Mouse (Mus musculus): Measurements from ENCODE around the gene Spsb2. TPM values are rescaled to one million over a fixed set of nuclear protein-coding genes. Genes with fewer than 3 reads are reported as not detected.

The Spsb2 gene
- total RNA-seq, 2 experiments from 2014 or later: 2.7 to 3.2 TPM

- no peak for DNase-seq
These were observed 49.5 kb downstream of the Spsb2 start for GRCm38 (mm10) chr6:124857840-124858530.

DNA sequence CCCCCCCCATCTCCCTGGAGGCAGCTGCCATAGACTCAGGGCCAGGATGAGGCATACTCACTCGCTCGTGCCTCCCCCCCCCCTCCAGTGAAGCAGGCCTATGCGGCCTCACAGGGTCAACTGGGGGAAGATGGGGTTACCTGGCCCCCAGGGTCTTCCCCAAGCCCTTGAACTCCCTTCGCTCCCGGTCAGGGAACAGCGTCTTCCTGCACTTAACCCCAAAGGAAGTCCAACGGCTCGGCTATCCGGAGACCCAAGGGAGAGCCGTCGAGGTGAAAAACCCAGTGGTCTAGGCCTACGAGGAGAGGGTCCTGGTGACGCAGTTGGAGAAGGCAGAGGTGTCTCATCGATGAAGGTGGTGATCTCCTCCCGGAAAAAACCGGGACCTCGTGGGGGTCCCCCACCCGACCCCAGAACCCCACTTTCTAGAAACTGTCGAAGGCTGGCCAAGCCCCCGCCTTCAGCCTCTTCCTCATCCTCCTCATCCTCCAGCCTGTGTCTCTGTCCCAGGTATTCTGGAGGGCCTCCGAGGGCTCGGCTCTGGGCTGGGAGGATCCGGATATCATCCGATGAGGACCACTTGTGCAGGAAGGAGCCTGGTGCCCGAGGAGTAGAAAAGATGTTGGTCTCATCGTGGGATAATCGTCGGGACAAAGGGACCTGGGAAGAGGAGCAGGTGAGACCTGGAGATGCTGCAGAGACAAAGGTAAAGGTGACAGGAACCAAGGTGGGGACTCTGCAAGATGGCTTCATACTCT, 50.3 kb downstream of the Spsb2 start:
- no peak for DNase-seq

GRCm38 (mm10) chr6:124859725-124860124, 51.3 kb downstream of the Spsb2 start:
- DNase-seq: peak; percentile 77

Other genes with a start within 250 kb of the Spsb2 start
- gene C1rb, start 238.4 kb upstream of the Spsb2 start, total RNA-seq (2021): 1 to 10 TPM in 1 of 2 experiments, under 1 TPM in 1; 0.72 to 1.3 TPM
- gene C1s2, start 172.6 kb upstream of the Spsb2 start, total RNA-seq (2021): under 1 TPM; 0.20 to 0.51 TPM
- gene Lpcat3, start 145.6 kb upstream of the Spsb2 start, total RNA-seq (2021): 10 to 100 TPM; 14.8 to 18.0 TPM
- gene Emg1, start 96.5 kb upstream of the Spsb2 start, total RNA-seq (2021): 10 to 100 TPM; 53.8 to 58.9 TPM
- gene Phb2, start 96.3 kb upstream of the Spsb2 start, total RNA-seq (2021): 100 to 1,000 TPM; 157 TPM
- gene Ptpn6, start 69.9 kb upstream of the Spsb2 start, total RNA-seq (2021): 1 to 10 TPM; 1.5 to 2.2 TPM
- gene Grcc10, start 67.3 kb upstream of the Spsb2 start, total RNA-seq (2021): 100 to 1,000 TPM; 163 to 167 TPM
- gene Gm45234, start 52.6 kb upstream of the Spsb2 start, total RNA-seq (2021): 1 to 10 TPM in 1 of 2 experiments, not detected in 1; 2.2 TPM
- gene Atn1, start 52.1 kb upstream of the Spsb2 start, total RNA-seq (2021): 10 to 100 TPM; 31.8 to 32.4 TPM
- 1 to 10 TPM; 2.1 to 3.0 TPM for gene Eno2, start 39.0 kb upstream of the Spsb2 start, total RNA-seq (2021)
- gene Lrrc23, start 28.9 kb upstream of the Spsb2 start, total RNA-seq (2021): under 1 TPM in 1 of 2 experiments, not detected in 1; 0.18 TPM
- 1,000 to 10,000 TPM; 2,445 to 2,599 TPM for gene Tpi1, start 5.6 kb downstream of the Spsb2 start, total RNA-seq (2021)
- gene Usp5, start 20.8 kb downstream of the Spsb2 start, total RNA-seq (2021): 10 to 100 TPM; 42.1 to 44.0 TPM
- gene Cdca3, start 20.9 kb downstream of the Spsb2 start, total RNA-seq (2021): 1 to 10 TPM; 1.2 TPM
- gene Gnb3, start 31.6 kb downstream of the Spsb2 start, total RNA-seq (2021): 1 to 10 TPM; 1.6 to 1.7 TPM
- 1 to 10 TPM; 8.2 to 9.3 TPM for gene P3h3, start 49.1 kb downstream of the Spsb2 start, total RNA-seq (2021)
- under 1 TPM; 0.23 to 0.32 TPM for gene Gpr162, start 55.3 kb downstream of the Spsb2 start, total RNA-seq (2021)
- 1 to 10 TPM in 1 of 2 experiments, not detected in 1; 1.2 TPM for gene Cd4, start 79.6 kb downstream of the Spsb2 start, total RNA-seq (2021)
- under 1 TPM in 1 of 2 experiments, not detected in 1; 0.51 TPM for gene Lag3, start 103.0 kb downstream of the Spsb2 start, total RNA-seq (2021)
- gene Ptms, start 111.4 kb downstream of the Spsb2 start, total RNA-seq (2021): 100 to 1,000 TPM; 126 to 152 TPM
- 100 to 1,000 TPM; 207 to 210 TPM for gene Mlf2, start 122.7 kb downstream of the Spsb2 start, total RNA-seq (2021)
- gene Cops7a, start 156.9 kb downstream of the Spsb2 start, total RNA-seq (2021): 10 to 100 TPM; 96.2 to 99.0 TPM
- gene Pianp, start 188.0 kb downstream of the Spsb2 start, total RNA-seq (2021): not detected
- 10 to 100 TPM; 18.5 to 19.3 TPM for gene Zfp384, start 200.5 kb downstream of the Spsb2 start, total RNA-seq (2021)
- gene Ing4, start 231.1 kb downstream of the Spsb2 start, total RNA-seq (2021): 10 to 100 TPM; 24.2 to 29.1 TPM
- 1 to 10 TPM; 1.1 to 1.9 TPM for gene Acrbp, start 241.0 kb downstream of the Spsb2 start, total RNA-seq (2021)

All from gastrocnemius, postnatal 25 days (tissue).